Mouse (Mus musculus) spleen, embryonic (tissue): ENCODE data around the gene Rnf24.

Source experiments
- CTCF ChIA-PET: fragments of 350-600 bp; sonication (Branson Sonifier 250); formaldehyde crosslinking; loops from one replicate; lab custom pipeline; 2022; lab: Charles Lee

Gene Rnf24

GRCm38 (mm10) chr2:131352747-131353563, at the start of gene Rnf24:
Gene Rnf24, minus strand, starts transcription at chr2:131352892.
- CTCF ChIA-PET: no interaction called here

GRCm38 (mm10) chr2:131401794-131402495, 49.3 kb upstream of the Rnf24 start:
- CTCF ChIA-PET: no interaction called here

- CTCF ChIA-PET: no interaction called here
Observed at GRCm38 (mm10) chr2:131400846-131401245, 48.2 kb upstream of the Rnf24 start.

GRCm38 (mm10) chr2:131397323-131397848, 44.7 kb upstream of the Rnf24 start:
- CTCF ChIA-PET: no interaction called here

- CTCF ChIA-PET: no interaction called here
Observed at GRCm38 (mm10) chr2:131386350-131386962, 33.8 kb upstream of the Rnf24 start.

- CTCF ChIA-PET: no interaction called here
Observed at GRCm38 (mm10) chr2:131385176-131385575, 32.5 kb upstream of the Rnf24 start.

- CTCF ChIA-PET: no interaction called here
Observed at GRCm38 (mm10) chr2:131379541-131379940, 26.8 kb upstream of the Rnf24 start.

GRCm38 (mm10) chr2:131378872-131379271, 26.2 kb upstream of the Rnf24 start:
- CTCF ChIA-PET: no interaction called here

- CTCF ChIA-PET: no interaction called here
Observed at GRCm38 (mm10) chr2:131377055-131377454, 24.4 kb upstream of the Rnf24 start.

GRCm38 (mm10) chr2:131373656-131374055, 21.0 kb upstream of the Rnf24 start:
- CTCF ChIA-PET: no interaction called here

- CTCF ChIA-PET: no interaction called here
Observed at GRCm38 (mm10) chr2:131372276-131372877, 19.7 kb upstream of the Rnf24 start.

GRCm38 (mm10) chr2:131371811-131372210, 19.1 kb upstream of the Rnf24 start:
- CTCF ChIA-PET: no interaction called here

- CTCF ChIA-PET: no interaction called here
Observed at GRCm38 (mm10) chr2:131370828-131371227, 18.1 kb upstream of the Rnf24 start.

- CTCF ChIA-PET: no interaction called here
Observed at GRCm38 (mm10) chr2:131364689-131365088, 12.0 kb upstream of the Rnf24 start.

- CTCF ChIA-PET: no interaction called here
Observed at GRCm38 (mm10) chr2:131358481-131358880, 5.8 kb upstream of the Rnf24 start.

GRCm38 (mm10) chr2:131354049-131354448, 1.4 kb upstream of the Rnf24 start:
- CTCF ChIA-PET: interaction anchor here (0.5 to 0.6 kb wide), 2 partner anchors 10 to 728 kb away, joined by 3 to 6 read pairs; no protein-coding TSS in a partner anchor

GRCm38 (mm10) chr2:131353564-131353915, 848 bp upstream of the Rnf24 start:
- CTCF ChIA-PET: interaction anchor here (0.5 to 0.6 kb wide), 2 partner anchors 10 to 727 kb away, joined by 3 to 6 read pairs; no protein-coding TSS in a partner anchor

GRCm38 (mm10) chr2:131351968-131352746, 535 bp downstream of the Rnf24 start:
- CTCF ChIA-PET: no interaction called here

GRCm38 (mm10) chr2:131351471-131351870, 1.2 kb downstream of the Rnf24 start:
- CTCF ChIA-PET: no interaction called here

GRCm38 (mm10) chr2:131350301-131350700, 2.4 kb downstream of the Rnf24 start:
- CTCF ChIA-PET: no interaction called here

- CTCF ChIA-PET: no interaction called here
Observed at GRCm38 (mm10) chr2:131345556-131345955, 7.1 kb downstream of the Rnf24 start.
